Mouse (Mus musculus) mature B cell (primary cell): ENCODE results near the gene Fxn.

Experiments used
- in situ Hi-C: fragments of 300-500 bp; cut with MboI; formaldehyde crosslinking; loops from 2 replicates; pipeline ENCODE4 v1.14.3; 2019

The Fxn gene

DNA sequence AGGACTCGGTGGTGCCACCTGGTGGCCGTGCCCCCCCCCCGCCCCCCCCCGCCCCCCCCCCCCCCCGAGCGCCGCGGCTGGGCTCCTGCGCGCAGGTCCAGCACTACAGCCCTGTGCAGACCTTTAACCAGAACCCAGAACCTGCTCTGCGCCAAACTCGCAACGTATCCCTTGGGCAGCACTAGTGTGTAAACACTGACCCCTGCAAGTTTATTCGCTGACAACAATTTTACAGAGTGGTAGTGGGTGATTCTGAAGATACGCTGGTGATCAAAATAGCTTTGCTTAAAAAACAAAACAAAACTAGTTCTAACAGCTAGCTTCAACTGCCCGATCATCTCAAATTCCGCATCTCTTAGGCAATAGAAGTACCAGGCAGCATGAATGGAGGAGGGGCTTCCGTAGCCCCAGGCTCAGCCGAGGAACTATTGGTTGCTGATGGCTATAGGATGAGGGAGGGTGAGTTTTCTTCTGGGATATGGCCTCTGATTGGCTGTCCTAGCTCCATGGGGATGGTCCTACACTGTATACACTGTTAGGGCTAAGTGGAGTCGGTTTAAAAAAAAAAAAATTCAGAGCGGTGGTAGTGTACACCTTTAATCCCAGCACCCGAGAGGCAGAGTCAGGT, at the start of gene Fxn:
Fxn (minus strand) TSS at position 5 of the 628 bp plus-strand sequence.
- in situ Hi-C loops: no loop called here

DNA sequence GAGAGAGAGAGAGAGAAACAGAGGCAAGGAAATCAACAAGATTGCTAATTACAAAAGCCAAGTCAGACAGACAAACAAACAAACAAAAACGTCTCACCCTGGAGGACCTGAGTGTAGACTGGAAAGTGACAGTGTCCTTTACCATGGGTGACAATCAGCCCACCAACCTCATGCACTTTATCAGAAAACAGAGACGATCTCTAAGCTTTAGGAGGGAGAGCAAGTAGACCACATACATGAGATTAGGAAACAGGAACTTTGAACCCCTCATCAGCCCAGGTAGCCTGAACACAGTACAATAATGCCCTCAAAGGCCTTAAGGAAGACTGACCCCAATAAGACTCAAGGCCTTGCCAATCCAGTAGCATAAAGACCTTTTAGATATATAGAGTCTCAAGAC, 47.5 kb upstream of the Fxn start:
- in situ Hi-C loops: no loop called here

DNA sequence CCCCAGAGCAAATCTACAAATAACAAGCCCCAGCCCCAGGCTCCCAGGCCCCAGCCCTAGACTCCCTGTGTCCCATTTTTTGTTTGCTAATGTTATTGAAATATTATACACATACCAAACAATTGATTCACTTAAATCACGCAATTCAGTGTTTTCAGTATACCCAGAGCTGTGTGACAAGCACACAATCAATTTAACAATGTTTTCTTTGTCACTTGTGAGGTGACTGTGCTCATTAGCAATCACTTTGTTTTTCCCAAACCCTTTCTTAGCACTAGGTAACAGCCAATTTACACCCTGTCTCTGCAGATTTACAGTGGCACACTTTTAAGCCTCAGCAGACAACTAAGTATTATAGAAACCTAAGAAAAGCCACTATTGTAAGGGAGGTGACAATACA, 46.6 kb upstream of the Fxn start:
- in situ Hi-C loops: no loop called here

DNA sequence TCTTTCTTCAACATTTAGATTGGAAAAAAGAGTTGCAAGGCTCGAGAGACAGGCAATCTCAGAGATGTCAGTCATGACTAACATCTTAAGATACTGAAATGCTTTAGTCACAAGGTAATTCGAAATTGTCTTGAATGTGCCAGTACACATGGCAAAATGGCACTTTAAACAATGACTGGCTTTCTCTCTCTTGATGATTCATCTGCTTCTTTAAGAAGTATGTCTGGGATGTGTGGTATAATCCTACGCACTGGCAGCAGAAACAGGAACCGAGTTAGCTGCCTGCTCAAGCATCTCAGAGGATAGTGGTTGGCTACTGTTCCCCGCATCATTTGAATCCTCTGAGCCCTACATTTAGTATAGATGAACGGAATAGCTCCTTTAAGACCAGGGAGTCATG, 45.3 kb upstream of the Fxn start:
- in situ Hi-C loops: no loop called here

DNA sequence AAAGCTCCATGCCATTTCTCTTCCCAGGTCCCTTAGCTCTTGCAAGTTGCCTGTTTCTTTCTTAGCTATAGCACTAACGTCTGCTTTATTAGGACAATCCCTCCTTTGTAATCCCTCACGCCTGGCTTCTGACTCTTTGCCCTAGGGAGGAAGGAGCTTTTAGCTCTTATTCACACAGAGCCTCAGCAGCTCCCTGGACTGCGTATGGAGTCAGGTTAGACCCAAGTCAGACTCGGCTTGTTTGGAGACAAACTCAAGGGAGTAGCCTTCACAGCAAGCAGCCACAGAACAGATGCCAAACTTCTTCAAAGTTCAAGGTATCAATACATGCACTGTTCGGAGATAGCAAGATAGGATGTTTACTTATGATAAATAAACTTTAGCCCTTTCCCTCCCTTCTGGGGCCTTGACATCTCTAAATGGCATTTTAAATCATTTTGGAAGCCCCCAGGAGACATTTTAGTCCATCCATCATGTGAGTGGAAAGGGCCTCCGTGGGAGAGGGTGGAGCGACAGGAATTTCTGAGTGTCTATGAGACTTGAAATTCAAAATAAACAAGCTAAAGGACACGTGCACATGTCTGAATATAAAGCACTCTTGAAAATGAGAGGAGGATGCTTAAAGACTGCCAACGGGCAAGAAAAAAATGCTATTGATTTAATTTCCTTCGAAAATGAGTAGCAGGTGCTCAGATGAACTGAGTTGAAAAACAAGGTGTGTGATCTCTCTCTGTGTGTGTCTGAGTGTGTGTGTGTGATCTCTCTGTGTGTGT, 43.6 kb upstream of the Fxn start:
- in situ Hi-C loops: loop anchor here (25.0 kb wide), 1 partner anchor 538 kb away; the partner anchor contains the start of gene Pgm5

DNA sequence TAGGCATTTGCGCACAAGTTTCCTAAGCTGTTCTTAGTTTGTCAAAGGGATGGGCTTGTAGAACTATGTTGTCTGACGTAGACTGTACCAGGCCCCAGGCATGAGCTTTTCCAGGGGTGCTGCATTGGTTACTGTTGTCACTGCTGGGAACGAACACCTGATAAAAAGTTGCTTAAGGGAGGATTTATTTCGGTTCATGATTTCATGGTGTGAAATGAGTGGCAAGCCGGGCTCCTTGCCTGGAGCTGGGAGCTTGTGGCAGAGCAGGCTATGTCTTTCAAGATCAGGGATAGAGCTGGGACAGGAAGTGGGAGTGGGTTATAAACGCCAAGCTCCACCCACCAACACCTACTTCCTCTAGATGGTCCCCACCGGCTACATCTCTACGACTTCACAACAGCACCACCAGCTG, 41.5 kb upstream of the Fxn start:
- in situ Hi-C loops: loop anchor here (25.0 kb wide), 1 partner anchor 540 kb away; the partner anchor contains the start of gene Pgm5

DNA sequence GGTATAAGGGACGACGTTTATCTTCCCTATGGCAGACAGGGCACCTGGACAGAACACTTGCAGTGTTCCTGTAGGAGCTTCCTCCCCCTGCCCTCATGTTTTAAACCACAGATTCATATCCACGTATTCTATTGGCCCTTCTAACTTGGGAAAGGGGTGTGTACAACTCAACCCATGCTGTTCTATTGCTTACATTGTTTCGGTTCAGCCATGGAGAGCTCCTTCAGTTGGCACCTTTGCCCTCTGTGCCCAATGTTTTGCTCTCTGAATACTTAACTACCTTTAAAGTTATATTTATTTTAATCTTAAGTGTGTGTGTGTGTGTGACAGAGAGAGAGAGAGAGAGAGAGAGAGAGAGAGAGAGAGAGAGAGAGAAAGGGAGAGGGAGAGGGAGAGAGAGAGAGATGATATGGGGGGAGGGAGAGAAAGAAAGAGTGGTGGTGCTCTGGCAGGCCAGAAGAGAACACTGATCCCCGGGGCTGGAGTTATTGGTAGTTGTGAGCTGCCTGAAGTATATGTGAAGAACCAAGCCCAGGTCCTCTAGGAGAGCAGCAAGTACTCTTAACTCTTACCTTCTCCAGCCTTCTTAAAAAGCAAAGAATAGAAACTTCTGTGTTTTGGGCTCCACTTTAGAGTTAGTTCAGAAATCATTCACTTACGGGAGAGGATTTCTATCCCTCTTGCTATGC, 41.0 kb upstream of the Fxn start:
- in situ Hi-C loops: loop anchor here (25.0 kb wide), 1 partner anchor 541 kb away; the partner anchor contains the start of gene Pgm5

DNA sequence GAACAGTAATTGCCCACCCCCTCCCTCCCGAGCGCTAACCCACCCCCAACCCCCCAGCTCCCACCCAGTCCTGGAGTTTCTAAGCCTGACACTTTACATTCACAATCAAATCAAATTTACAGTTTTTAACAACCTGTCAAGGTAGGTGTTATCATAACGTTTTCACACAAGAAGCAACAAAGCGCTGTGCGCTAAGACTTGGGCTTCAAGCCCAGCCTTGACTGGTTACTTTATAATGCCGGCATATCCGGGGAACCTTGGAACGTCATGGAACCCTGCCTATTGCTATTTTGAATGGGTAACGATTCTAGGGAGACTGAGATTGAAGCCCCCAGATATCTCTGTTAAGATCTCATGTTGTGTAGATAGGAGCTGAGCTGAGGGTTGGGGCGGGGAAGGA, 37.8 kb upstream of the Fxn start:
- in situ Hi-C loops: loop anchor here (25.0 kb wide), 1 partner anchor 544 kb away; the partner anchor contains the start of gene Pgm5

DNA sequence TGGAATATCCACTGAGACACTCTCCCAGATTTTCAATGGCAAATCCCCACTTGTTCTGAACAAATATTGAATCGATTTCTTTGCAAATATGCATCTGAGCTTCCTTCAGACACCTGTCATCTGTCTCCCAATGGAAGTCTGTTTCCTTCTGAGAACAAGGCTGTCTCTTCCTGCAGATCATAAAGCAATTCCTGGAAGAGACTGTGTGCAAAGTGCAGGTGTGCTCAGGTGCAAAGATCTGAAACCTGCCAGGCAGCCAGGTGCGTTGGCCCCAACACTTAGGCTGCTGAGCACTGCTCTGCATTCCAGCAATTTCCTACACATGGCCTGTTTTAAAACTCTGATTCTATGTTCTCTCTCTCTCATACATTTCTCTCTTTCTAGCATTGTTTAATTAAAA, 37.3 kb upstream of the Fxn start:
- in situ Hi-C loops: loop anchor here (25.0 kb wide), 1 partner anchor 545 kb away; the partner anchor contains the start of gene Pgm5

DNA sequence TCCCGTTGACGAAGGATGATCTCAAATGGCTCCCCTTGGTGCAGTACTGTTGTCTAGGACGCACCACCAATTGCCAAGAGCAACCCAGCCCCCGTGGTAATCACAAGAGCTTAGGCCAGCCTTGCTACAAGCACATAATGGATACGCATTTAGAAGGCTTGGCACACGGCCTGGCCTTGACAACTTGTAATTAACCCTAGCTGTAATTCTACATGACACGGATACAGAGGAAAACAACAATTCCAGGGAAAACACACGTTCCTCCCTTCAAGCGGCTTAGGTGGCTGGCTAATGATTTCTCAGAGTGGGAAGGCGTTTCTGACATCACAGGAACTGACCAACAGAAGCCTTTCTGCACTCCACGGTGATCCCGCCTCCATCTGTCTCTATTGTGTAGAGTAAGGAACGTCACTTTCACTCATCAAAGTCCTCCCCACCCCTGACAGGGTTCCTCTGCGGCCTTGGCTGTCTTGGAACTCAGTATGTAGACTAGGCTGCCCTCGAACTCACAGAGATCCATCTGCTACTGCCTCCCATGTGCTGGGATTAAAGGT, 36.7 kb upstream of the Fxn start:
- in situ Hi-C loops: loop anchor here (25.0 kb wide), 1 partner anchor 545 kb away; the partner anchor contains the start of gene Pgm5

DNA sequence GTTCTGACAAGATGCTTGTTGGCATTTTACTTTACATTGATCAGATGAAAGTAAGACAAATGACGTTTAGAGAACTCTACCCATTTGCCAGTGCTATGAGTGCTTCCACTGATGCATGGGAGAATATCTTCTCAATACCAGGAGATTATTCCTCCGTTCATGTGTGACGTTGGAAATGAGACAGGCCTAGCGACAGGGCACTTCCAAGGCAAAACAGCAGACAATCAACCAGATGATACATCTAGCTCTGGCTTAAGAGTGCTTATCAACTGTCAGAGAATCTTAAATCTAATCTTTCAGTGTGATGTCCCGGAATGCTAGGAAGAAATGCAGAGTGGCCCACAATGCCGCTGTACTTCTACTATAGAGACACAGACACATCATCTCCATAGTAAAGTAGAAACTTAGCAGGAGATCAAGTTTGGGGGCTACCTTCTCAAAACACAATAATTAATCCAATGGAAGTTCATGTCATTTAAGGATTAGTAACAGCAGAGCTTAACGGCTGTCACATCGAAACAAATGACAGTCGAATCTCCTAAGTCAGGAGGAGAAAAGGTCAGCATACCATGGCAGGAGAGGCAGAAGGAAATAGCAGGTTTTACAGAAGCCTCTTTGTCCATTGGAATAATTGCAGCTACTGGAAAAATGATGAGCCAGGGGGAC, 35.8 kb upstream of the Fxn start:
- in situ Hi-C loops: loop anchor here (25.0 kb wide), 1 partner anchor 546 kb away; the partner anchor contains the start of gene Pgm5

DNA sequence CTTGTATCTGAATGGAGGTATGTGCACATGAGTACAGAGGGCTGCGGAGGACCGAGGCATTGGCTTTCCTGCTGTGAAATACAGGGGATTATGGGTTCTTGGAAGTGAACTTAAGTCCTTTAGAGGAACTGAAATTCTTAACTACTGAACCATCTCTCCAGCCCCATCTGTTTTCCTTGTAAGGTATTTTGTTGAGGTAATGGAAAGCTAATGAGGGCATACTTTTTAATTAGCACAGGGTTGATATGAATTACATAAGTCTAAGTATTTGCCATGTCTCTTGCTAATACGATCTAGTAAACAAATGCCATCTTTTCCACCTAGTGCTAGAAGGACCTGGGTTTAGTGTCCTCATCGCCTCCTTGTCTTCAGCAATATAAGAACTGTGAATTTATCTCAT, 34.8 kb upstream of the Fxn start:
- in situ Hi-C loops: loop anchor here (25.0 kb wide), 1 partner anchor 547 kb away; the partner anchor contains the start of gene Pgm5

DNA sequence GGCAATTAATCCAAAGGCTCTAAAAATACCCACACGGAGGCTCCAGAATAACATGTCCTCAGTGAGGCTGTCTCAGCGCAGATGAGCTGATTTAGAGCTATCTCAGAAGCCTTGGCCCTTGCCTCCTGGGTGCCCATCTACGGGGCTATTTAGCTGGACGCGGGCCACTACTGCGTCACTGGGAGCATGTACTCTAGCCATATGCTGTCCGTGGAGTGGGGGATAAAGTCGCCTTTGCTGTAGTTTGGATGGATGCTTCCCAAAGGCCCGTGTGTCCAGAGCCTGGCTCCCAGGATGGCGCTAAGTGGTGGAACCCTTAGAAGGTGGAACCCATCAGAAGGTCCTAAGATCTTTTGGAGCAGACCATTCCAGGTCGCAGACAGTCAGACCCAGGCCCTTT, 34.3 kb upstream of the Fxn start:
- in situ Hi-C loops: loop anchor here (25.0 kb wide), 1 partner anchor 548 kb away; the partner anchor contains the start of gene Pgm5

DNA sequence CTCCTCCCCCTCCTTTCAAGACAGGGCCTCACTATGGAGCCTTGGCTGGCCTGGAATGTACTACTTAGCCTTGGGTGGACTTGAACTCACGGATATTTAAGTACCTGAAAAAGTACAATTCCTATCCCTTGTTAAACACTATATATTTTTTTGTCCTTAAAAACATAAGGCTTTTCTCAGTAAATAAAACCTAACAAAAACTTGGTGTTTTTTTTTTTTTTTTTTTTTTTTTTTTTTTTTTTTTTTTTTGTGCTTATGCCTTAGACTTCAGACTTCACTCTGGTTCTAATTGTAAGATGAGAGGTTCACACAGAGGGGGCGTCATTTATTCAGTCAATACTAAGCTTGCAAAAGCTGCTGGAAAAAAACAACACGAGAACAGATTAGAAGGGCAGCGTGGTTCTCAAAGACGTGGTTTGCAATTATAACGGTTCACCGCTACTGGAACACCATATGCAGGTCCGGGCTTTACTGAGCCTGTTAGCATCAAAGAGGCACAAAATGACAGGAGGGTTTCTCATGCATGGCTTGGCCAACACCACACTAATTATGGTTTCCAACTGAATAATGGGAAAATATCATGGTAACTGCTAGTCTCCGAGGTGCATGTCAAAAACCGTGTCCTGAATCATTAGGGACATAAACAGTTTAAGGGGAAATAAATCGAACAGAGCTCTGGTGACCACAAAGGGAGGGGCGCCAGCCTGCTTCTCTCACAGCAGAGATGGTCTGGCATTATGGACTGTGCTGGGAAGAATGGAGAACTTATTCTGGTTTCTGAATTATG, 32.3 kb upstream of the Fxn start:
- in situ Hi-C loops: loop anchor here (25.0 kb wide), 1 partner anchor 550 kb away; the partner anchor contains the start of gene Pgm5

DNA sequence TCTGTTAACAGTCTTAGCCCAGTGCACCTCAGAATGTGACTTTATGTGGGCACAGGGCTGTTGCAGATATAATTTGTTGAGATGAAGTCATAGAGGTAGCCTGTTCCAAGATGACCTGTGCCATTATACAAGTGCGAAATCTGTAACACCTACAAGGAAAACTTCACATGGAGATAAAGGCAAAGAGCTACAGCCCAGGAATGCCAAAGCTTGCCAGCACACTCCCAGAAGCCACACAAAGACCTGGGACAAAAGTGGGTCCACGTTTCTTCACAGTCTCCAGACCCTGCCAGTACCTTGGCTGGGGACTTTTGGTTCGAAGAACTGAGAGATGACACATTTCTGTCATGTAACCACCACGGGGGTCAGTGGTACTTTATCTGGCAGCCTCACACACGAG, 31.6 kb upstream of the Fxn start:
- in situ Hi-C loops: loop anchor here (25.0 kb wide), 1 partner anchor 550 kb away; the partner anchor contains the start of gene Pgm5

DNA sequence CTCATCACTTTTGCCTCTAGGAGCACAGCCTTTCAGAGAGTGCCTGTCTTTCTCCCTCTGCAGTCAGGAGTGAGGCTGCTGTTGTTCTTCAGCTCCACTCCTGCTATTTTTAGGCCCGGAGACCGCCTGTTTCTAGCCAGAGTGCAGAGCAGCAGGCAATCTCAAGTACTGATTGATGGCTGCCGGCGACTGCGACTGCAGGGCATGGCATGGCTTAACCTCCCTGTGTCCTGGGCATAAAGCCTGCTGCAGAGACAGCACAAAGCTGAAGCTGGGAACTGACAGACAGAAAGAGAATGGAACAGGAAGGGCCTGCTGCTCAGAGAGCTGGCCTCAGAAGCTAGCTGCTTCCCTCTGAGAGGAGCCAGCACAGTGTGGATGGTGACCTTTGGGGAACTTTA, 27.9 kb upstream of the Fxn start:
- in situ Hi-C loops: loop anchor here (25.0 kb wide), 1 partner anchor 554 kb away; the partner anchor contains the start of gene Pgm5

DNA sequence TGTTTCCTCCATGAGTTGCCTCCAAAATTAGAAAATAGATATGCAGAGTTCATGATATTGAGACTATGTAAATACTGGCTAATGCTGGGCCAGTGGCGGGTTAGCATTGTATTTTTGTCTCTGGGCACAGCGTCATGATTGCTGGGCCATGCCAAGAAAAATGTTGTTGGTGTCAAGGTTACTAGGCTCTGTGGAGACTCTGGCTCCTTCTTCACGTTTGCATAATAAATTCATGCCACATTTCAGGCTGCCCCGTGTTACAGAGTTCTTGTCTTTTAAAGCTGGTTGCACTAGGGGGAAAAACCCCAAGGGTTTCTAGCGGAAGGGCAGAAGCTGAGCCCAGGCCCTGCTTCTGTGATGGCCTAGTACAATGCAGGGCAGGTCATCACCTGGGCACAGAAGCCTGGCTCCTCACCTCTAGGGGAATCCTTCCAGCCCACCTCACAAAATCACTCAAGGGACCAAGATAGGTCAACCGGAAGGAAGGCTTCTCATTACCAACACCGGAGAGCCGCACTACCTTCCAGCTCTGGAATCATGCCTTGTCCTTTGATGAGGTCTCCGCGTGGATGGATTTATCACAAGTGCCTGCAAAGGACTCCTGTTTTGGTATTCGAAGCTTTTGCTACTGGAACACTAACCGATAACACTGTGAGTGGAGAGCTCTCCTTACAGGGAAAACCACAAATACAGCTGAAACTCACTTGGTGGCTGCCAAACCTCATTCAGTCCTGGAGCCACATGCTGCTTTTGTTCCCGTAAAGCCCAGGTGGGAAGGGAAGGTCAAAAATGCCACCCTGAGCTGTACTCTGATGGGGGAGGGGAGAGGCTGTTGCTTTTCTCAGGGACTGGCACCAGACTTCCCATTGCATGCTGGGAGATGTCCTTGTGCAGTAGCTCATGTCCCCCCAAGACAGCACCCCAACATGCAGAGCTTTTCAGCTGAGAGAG, 27.1 kb upstream of the Fxn start:
- in situ Hi-C loops: loop anchor here (25.0 kb wide), 1 partner anchor 555 kb away; the partner anchor contains the start of gene Pgm5

DNA sequence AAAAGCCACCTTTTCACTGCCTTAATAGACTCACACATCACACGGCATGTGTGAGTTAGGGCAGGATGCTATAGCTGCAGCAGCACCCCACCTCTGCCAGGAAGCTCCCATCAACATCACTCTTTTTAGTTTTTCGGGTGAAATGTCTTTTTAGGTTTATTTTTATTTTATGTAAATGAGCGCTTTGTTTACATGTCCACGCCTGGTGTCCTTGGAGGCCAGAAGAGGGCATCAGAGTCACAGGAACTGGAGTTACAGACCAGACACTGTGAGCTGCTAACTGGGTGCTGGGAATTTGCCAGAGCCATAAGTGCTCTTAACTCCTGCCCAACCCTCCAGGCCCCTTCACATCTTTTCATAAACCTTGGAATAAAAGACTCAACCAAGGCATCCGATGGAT, 25.9 kb upstream of the Fxn start:
- in situ Hi-C loops: loop anchor here (25.0 kb wide), 1 partner anchor 556 kb away; the partner anchor contains the start of gene Pgm5

DNA sequence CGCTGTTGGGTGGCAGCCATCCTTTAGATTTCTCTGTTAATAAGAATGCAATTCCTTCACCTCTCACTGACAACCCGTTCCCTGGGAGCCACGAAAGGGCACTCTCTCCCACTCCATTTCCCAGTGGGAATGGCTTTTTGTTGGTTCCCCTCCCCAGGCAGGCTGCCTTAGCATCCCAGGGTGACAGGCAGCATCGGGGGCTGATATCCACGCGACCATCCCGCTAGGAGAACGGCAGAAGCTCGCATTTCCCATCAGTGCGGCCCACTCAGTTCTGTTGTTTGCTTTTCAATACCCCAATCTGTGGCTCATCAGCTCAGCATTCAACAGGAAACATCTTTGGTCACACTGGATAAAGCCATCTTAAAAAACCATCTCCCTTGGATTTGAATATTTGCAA, 21.8 kb upstream of the Fxn start:
- in situ Hi-C loops: loop anchor here (25.0 kb wide), 1 partner anchor 560 kb away; the partner anchor contains the start of gene Pgm5
